Mouse (Mus musculus) layer of hippocampus, adult 2 months (tissue): ENCODE measurements at regions not wholly inside any gene's neighbourhood (a gene's known extent, or its start where the extent isn't known, plus 50 kb on each side); places are given as distances from the start of the nearest gene placed in this dataset.

Experiments
- DNase-seq, 2 experiments: peaks; one replicate each; pipeline ENCODE4 v3.0.0; 2022; ENCODE audit warnings: low spot score in 2 of 2
- H3K27ac ChIP-seq: fragments of 200-600 bp; 2 replicates; pipeline ENCODE4 v1.8.1; 2022
- H3K4me3 ChIP-seq: fragments of 200-600 bp; 2 replicates; pipeline ENCODE4 v1.8.1; 2022; ENCODE audit warnings: mild to moderate bottlenecking
- CTCF ChIP-seq: fragments of 200-600 bp; conservative IDR thresholded peaks from 2 replicates; pipeline ENCODE4 v1.8.1; 2022; ENCODE audit warnings: antibody characterized with exemption, mild to moderate bottlenecking, moderate library complexity

GRCm38 (mm10) chr7:78971644-78972313 is 58.6 kb downstream of the Isg20 start:
- Histone ChIP-seq H3K27ac (no peak overlapping the region), H3K4me3 (no peak overlapping the region)
- DNase-seq = no peak
- TF ChIP-seq CTCF = no peak

GRCm38 (mm10) chr7:78989751-78990206 is 63.5 kb upstream of the Acan start:
- no peak for TF ChIP-seq CTCF
- Histone ChIP-seq H3K4me3 (no peak overlapping the region), H3K27ac (no peak overlapping the region)
- DNase-seq = no peak

DNA sequence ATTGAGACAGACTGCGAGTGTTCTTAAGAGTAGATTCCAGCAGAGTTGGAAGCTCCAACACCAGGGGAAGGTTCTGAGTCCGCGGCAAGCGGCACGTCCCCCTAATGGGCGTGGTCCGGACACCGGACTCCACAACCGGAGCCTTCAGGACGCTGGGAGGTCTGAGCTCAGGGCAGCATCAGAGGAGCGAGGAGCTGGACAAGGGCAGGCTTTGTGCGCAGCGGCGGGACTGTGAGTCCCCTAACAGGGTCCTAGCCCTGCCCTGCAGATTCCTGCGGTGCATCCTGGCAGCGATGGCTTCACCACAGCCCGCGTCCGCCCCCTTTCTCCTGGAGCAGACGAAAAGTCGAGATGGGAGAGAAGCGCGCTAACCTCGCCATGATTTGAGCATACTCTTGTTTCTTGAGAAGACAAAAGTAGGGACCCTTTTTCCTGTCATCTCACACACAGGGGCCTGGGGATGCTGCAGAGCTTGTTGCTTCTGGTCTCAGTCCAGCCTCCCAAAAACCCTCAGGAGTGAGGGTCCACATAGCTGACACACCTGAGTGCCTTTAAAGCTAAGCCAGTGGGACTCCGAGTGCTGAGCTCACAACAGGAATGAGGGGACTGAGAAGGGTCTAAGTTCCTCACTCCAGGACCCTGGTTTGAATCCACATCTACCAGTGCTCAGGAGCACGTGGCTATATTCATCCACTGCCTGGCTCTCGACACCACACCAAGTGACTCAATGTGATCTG is 62.8 kb upstream of the Acan start:
- H3K27ac ChIP-seq = no peak overlapping the region
- no peak for TF ChIP-seq CTCF
- DNase-seq = no peak
- H3K4me3 ChIP-seq = peak overlapping the region; percentile 46

DNA sequence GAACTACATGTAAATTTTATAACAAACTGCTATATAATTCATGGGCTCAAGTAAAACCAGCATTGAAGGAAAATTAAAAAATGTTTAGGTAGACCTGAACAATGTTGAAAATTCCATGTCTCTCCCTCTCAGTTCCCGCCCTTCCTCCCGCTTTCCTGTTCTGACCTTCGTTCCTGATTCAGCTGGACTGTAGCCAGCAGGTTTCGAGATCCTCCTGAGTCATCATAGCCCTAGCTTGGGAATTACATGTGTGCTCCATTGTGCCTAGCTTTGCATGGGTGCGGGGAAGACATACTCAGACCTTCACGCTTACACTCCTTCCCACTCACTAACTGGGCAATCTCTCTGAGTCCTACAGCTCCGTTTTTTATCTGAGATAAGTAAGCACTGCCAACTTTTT is 60.3 kb upstream of the Acan start:
- no peak for DNase-seq
- Histone ChIP-seq H3K4me3 (no peak overlapping the region), H3K27ac (no peak overlapping the region)
- no peak for TF ChIP-seq CTCF

GRCm38 (mm10) chr7:78994134-78994533 is 59.1 kb upstream of the Acan start:
- no peak overlapping the region for H3K27ac ChIP-seq
- TF ChIP-seq CTCF = no peak
- DNase-seq = no peak
- no peak overlapping the region for H3K4me3 ChIP-seq

DNA sequence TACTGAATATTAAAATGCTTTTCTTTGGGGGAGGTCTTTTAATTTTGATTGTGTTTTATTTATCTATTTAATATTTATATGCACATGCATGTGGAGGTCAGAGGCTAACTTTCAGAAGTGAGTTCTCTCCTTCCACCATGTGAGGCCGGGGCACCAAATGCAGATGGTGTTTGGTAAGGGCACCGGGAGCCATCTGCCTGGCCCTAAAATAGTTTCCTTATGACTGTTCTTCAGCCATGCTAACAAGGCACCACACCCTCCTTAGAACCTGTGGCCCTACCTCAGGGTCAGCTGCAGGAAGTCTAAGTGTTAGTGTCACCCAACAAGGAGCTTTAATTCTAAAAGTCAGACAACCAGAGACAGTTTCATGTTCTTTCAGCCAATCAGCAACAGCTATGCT is 58.2 kb upstream of the Acan start:
- Histone ChIP-seq H3K4me3 (no peak overlapping the region), H3K27ac (no peak overlapping the region)
- TF ChIP-seq CTCF = no peak
- no peak for DNase-seq

DNA sequence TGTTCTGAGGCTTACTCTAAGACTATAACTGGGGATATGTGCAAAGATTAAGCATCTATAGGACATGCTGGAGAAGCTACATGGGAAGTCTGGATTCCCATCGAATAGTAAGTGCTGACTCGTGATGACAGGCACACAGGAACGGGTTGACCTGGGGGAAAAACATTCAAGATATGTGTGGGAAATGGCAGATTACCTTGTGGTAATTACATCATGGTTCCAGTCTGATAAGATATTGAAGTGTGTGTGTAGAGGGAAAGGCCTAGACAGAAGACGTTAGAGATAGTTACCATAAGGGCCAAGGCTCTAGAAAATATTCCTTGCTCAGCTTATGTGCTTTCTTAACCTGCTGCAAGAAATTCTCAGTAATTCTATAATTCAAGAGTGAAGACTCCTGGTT is 57.5 kb upstream of the Acan start:
- no peak overlapping the region for H3K4me3 ChIP-seq
- DNase-seq = no peak
- no peak for TF ChIP-seq CTCF
- no peak overlapping the region for H3K27ac ChIP-seq
